Mouse (Mus musculus) thymus, postnatal 10 days (tissue): ENCODE measurements around the gene Slfn9.
"Not testable (repeated sequence)": the region's sequence is repeated elsewhere in the genome, so short reads cannot be mapped to it uniquely, and the experiment has no call there.

Source experiments
- DNase-seq, 2 experiments: peaks; one replicate each; pipeline ENCODE4 v3.0.0; 2021; ENCODE audit warnings: low spot score in 2 of 2

Gene Slfn9

DNA sequence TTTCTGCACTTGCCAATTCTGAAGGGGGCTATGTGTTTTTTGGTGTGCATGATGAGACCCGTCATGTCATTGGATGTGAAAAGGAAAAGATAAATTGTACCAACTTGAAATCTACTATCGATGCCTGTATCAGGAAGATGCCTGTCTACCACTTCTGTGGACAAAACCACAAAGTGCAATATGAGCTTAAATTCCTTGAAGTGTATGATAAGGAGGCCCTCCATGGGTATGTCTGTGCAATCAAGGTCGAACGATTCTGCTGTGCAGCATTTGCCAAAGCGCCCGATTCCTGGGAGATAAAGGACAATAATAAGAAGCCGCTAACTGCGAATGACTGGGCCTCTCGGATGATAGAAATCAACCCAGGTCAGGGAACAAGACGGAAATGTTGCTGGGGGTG lies 34.7 kb downstream of the Slfn9 start:
- DNase-seq: no peak

- no peak for DNase-seq
Observed at GRCm38 (mm10) chr11:82954631-82955030, 37.0 kb downstream of the Slfn9 start.

DNA sequence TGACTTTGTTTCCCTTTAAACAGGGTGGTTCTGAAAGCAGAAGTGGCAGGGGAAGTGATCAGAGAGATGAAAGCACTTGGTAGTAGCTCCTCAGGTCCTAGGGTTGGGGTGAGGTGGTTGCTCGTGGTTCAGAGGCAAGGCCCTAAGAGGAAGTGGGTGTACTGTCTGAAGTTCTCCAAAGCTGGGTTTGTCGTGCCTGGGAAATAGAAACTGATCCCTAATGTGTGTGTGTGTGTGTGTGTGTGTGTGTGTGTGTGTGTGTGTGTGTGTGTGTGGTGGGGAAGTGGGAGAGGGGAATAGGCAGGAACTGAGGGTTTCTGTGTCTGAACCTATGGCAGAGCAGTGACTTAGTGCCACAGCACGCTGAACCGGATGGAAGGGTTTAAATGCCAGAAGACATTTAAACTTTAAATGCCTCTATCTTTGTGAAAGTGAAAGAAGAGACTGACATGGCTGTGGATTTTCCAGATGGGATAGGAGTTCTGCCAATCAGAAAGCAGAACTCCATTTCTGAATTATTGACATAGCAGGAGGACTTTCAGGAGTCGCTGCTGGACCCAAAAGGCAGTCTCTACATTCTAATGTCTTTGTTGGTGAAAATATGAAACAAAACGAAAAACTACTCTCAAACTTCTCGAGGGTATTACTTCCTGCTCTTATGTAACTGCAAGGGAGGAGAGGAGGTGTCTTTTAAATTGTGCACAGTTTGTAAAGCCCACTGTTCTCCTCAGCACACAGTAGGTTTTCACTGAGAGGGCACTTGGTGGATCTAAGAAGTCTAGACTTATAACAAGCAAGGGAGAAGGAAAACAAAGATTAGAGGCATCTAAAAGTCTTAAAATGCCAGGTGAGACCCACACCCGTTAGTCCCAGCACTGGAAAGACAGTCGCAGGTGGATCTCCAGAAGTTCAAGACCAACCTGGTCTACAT lies 38.8 kb downstream of the Slfn9 start:
- DNase-seq: peak; percentile 56 to 62

DNA sequence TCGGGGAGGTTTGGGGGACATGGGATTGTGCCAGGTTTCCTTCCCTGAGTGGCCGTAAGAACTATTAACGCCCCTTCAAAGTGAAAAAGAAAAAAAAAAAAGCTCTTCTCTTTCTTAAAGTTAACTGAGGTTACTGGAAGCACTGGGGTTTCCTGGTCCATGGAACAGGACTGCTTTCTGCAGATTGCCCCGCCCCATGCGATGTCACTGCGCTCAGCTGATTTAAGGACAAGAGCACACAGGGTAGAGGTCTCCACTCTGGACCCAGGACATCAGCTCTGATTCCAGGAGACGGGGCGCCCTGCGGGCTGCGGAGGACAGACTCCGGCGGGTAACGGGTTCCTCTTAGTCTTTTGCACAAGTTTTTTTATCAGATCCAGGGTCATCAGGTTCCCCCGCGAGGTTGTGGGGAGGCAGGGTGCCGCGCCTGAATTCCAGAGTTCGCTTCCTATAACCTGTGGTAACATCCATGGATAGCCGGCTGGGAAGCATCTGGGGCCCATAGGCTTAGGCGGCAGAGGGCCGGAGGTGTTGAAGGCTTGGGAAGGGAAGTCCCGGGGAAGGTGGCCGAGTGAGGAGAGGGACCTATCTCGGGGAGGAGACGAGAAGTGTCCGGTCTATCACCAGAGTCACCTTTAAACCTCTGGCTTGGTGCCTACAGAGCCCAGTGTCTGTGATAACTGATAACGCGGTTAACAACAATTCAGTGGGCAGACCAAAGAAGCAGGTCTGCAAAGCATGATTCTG lies 39.6 kb downstream of the Slfn9 start:
- peak in 1 of 2 experiments; percentile 38 for DNase-seq

GRCm38 (mm10) chr11:82950736-82951481 lies 40.7 kb downstream of the Slfn9 start, which contains the start of gene Slfn5:
Gene Slfn5, plus strand, starts transcription at chr11:82951349.
- DNase-seq: no peak

DNA sequence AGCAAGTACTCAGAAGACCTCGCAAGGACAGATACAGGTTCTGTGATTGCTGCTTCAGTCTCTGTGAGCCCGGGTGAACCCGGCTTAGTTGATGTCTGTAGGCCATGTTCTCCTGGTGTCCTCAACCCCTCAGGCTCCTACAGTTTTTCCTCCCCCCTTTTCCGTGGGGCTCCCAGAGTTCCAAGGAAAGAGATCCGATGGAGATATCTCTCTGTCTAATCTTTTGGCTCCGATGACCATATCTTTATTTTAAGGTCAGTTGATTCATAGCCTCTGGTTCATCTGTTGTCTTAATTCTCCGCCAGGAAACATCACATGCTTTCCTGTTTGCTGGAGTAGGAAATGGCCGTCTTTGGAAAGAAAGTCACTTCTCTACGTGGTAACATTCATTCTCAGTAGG lies 42.6 kb downstream of the Slfn9 start:
- DNase-seq: no peak

GRCm38 (mm10) chr11:82947457-82947856 lies 44.2 kb downstream of the Slfn9 start:
- DNase-seq: peak; percentile 49

DNA sequence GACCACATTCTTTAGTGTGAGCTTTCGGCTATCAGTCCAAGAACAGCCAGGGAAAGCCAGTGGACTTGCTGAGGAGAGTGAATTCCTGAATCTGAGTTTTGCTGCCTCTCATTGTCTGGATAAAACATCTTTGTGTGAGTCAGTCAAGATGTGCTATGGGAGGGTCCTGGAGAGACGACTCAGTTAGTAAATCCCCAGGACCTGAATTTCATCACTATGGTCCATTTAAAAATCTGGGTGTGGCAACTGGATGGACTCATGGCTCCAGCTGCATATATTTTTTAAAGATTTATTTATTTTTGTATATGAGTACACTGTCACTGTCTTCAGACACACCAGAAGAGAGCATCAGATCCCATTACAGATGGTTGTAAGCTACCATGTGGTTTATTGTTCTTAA lies 46.0 kb downstream of the Slfn9 start:
- no peak for DNase-seq

- peak; percentile 34 to 37 for DNase-seq
Observed at GRCm38 (mm10) chr11:82943336-82943735, 48.3 kb downstream of the Slfn9 start.

GRCm38 (mm10) chr11:82933186-82933585 lies 58.4 kb downstream of the Slfn9 start:
- DNase-seq: no peak

- not testable (repeated sequence) for DNase-seq
Observed at GRCm38 (mm10) chr11:82931671-82932450, 59.8 kb downstream of the Slfn9 start.

- not testable (repeated sequence) for DNase-seq
Observed at GRCm38 (mm10) chr11:82931161-82931560, 60.5 kb downstream of the Slfn9 start.

DNA sequence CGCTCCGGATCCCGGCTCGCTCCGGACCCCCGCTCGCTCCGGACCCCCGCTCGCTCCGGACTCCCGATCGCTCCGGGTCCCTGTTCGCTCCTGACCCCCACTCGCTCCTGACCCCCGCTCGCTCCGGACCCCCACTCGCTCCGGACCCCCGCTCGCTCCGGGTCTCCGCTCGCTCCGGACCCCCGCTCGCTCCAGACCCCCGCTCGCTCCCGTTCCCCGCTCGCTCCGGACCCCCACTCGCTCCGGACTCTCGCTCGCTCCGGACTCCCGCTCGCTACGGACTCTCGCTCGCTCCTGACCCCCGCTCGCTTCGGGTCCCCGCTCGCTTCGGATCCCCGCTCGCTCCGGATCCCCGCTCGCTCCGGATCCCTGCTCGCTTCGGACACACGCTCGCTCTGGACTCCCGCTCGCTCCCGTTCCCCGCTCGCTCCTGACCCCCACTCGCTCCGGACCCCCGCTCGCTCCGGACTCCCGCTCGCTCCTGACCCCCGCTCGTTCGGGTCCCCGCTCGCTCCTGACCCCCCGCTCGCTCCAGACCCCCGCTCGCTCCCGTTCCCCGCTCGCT lies 61.2 kb downstream of the Slfn9 start:
- DNase-seq: not testable (repeated sequence)

DNA sequence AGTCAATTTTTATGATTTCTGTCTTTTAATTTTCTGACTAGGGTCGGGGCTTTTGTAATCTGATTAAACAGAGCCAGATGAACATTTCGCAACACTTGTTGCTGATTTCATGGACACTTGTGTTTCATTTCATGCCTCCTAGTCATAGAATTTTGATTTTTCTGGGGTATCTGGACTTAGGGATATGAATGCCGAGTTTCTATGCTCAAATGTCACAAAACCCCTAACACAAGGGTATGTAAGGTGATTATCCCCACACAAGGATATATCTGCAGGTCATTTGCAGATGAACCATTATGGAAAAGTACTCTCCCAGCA lies 62.0 kb downstream of the Slfn9 start:
- no peak for DNase-seq

GRCm38 (mm10) chr11:82928897-82929632 lies 62.6 kb downstream of the Slfn9 start:
- no peak for DNase-seq
